Mouse (Mus musculus) lung, embryonic 16.5 days (tissue): ENCODE results near the gene Dpp6. TPM values are rescaled to one million over a fixed set of nuclear protein-coding genes. Genes with fewer than 3 reads are reported as not detected.

Experiments used
- ATAC-seq: fragments of 200-750 bp; cut with Nextera tagmentation; 2 replicates; pipeline ENCODE4 v1.8.0; 2017; ENCODE audit warnings: low read depth, mild to moderate bottlenecking, moderate library complexity
- H3K27ac ChIP-seq: fragments of 300-500 bp; sonication (generic); 2 replicates; pipeline ENCODE4 v1.5.1; 2014; ENCODE audit warnings: mild to moderate bottlenecking, control low read depth, low read length
- H3K27me3 ChIP-seq: fragments of 300-500 bp; sonication (generic); 2 replicates; pipeline ENCODE4 v1.6.1; 2014; ENCODE audit warnings: low read depth, low read length, mixed read lengths; ENCODE audit not compliant: control insufficient read depth, insufficient read depth
- H3K36me3 ChIP-seq: fragments of 300-500 bp; sonication (generic); 2 replicates; pipeline ENCODE4 v1.6.1; 2014; ENCODE audit warnings: low read length; ENCODE audit not compliant: control insufficient read depth, insufficient read depth
- H3K4me1 ChIP-seq: fragments of 300-500 bp; sonication (generic); replicated peaks from 2 replicates; pipeline ENCODE4 v1.6.1; 2014; ENCODE audit warnings: low read length, mixed read lengths; ENCODE audit not compliant: control insufficient read depth, insufficient read depth
- H3K4me2 ChIP-seq: fragments of 300-500 bp; sonication (generic); 2 replicates; pipeline ENCODE4 v1.6.1; 2014; ENCODE audit warnings: low read depth, low read length, control low read depth
- H3K4me3 ChIP-seq: fragments of 300-500 bp; sonication (generic); 2 replicates; pipeline ENCODE4 v1.5.1; 2014; ENCODE audit warnings: mild to moderate bottlenecking, low read length, control low read depth
- H3K9ac ChIP-seq: fragments of 300-500 bp; sonication (generic); 2 replicates; pipeline ENCODE4 v1.6.1; 2014; ENCODE audit warnings: low read length, control low read depth
- H3K9me3 ChIP-seq: fragments of 300-500 bp; sonication (generic); 2 replicates; pipeline ENCODE4 v1.6.1; 2016; ENCODE audit warnings: low read length; ENCODE audit not compliant: control insufficient read depth
- WGBS: fragments of 180-500 bp; shearing (Covaris S2); extraction: QIAGEN DNeasy Blood & Tissue Kit; methylation state at CpG from one replicate; pipeline ENCODE4 v1.1.7; 2014; 5-methylcytosine and 5-hydroxymethylcytosine counted together
- polyA plus RNA-seq: library from polyadenylated mRNA; unstranded; fragments of >200 nt; fragmentation: Nextera tagmentation; extraction: Ambion mirVana; gene quantifications from 2 replicates; pipeline ENCODE4 v1.2.1, GENCODE M21; 2015

Dpp6 gene
- polyA plus RNA-seq, 1 experiment from 2014 or later, result 0.26 TPM

- Histone ChIP-seq H3K4me3 (no peak overlapping the region), H3K9me3 (no peaks in the 10 kb centered on the region), H3K36me3 (no peaks in the 10 kb centered on the region), H3K27ac (no peak overlapping the region), H3K9ac (no peak overlapping the region), H3K4me1 (no peaks in the 10 kb centered on the region), H3K4me2 (no peak overlapping the region), H3K27me3 (no peaks in the 10 kb centered on the region)
- WGBS, result 70% methylated on average over 3 of the region's 3 CpGs
- no peak for ATAC-seq
These were observed 316.2 kb downstream of the Dpp6 start for GRCm38 (mm10) chr5:27133196-27133595.

- ATAC-seq, result no peak
- Histone ChIP-seq H3K27me3 (no peaks in the 10 kb centered on the region), H3K9me3 (no peaks in the 10 kb centered on the region), H3K9ac (no peak overlapping the region), H3K4me2 (no peak overlapping the region), H3K4me3 (no peak overlapping the region), H3K27ac (no peak overlapping the region), H3K36me3 (no peaks in the 10 kb centered on the region), H3K4me1 (no peaks in the 10 kb centered on the region)
- WGBS, result 61% methylated on average over 2 of the region's 2 CpGs
These were observed 317.5 kb downstream of the Dpp6 start for GRCm38 (mm10) chr5:27134436-27135005.

- Histone ChIP-seq H3K36me3 (no peaks in the 10 kb centered on the region), H3K27me3 (no peaks in the 10 kb centered on the region), H3K9me3 (no peaks in the 10 kb centered on the region), H3K4me3 (no peak overlapping the region), H3K27ac (no peak overlapping the region), H3K4me2 (no peak overlapping the region), H3K9ac (no peak overlapping the region), H3K4me1 (no peaks in the 10 kb centered on the region)
- ATAC-seq, result no peak
- WGBS, result 66% methylated on average over 6 of the region's 6 CpGs
These were observed 330.5 kb downstream of the Dpp6 start for GRCm38 (mm10) chr5:27147397-27147945.

- Histone ChIP-seq H3K4me2 (no peak overlapping the region), H3K4me3 (no peak overlapping the region), H3K9me3 (no peaks in the 10 kb centered on the region), H3K27ac (no peak overlapping the region), H3K4me1 (no peaks in the 10 kb centered on the region), H3K36me3 (no peaks in the 10 kb centered on the region), H3K9ac (no peak overlapping the region), H3K27me3 (no peaks in the 10 kb centered on the region)
- no peak for ATAC-seq
- WGBS, result 56% methylated on average over 1 of the region's 1 CpGs
These were observed 334.0 kb downstream of the Dpp6 start for GRCm38 (mm10) chr5:27151017-27151416.

- Histone ChIP-seq H3K4me3 (no peak overlapping the region), H3K4me1 (no peaks in the 10 kb centered on the region), H3K9me3 (no peaks in the 10 kb centered on the region), H3K27ac (no peak overlapping the region), H3K27me3 (no peaks in the 10 kb centered on the region), H3K9ac (no peak overlapping the region), H3K36me3 (no peaks in the 10 kb centered on the region), H3K4me2 (no peak overlapping the region)
- no peak for ATAC-seq
- 69% methylated on average over 3 of the region's 3 CpGs for WGBS
These were observed 338.7 kb downstream of the Dpp6 start for GRCm38 (mm10) chr5:27155671-27156070.

GRCm38 (mm10) chr5:27156366-27156765 is 339.4 kb downstream of the Dpp6 start:
- 73% methylated on average over 2 of the region's 2 CpGs for WGBS
- H3K27ac ChIP-seq, result no peak overlapping the region
- H3K4me1 ChIP-seq, result no peaks in the 10 kb centered on the region
- H3K4me2 ChIP-seq, result no peak overlapping the region
- no peak overlapping the region for H3K4me3 ChIP-seq
- no peaks in the 10 kb centered on the region for H3K36me3 ChIP-seq
- no peak for ATAC-seq
- H3K27me3 ChIP-seq, result no peaks in the 10 kb centered on the region
- H3K9ac ChIP-seq, result no peak overlapping the region
- no peaks in the 10 kb centered on the region for H3K9me3 ChIP-seq

- WGBS, result 56% methylated on average over 11 of the region's 11 CpGs
- Histone ChIP-seq H3K27me3 (no peaks in the 10 kb centered on the region), H3K9ac (no peak overlapping the region), H3K36me3 (no peaks in the 10 kb centered on the region), H3K9me3 (no peaks in the 10 kb centered on the region), H3K4me3 (no peak overlapping the region), H3K4me1 (no peaks in the 10 kb centered on the region), H3K4me2 (no peak overlapping the region), H3K27ac (no peak overlapping the region)
- no peak for ATAC-seq
These were observed 344.2 kb downstream of the Dpp6 start for GRCm38 (mm10) chr5:27161122-27161645.

GRCm38 (mm10) chr5:27168550-27168949 is 351.5 kb downstream of the Dpp6 start:
- H3K4me1 ChIP-seq, result no peaks in the 10 kb centered on the region
- H3K36me3 ChIP-seq, result no peaks in the 10 kb centered on the region
- H3K4me2 ChIP-seq, result no peak overlapping the region
- no peak for ATAC-seq
- H3K9ac ChIP-seq, result no peak overlapping the region
- no peaks in the 10 kb centered on the region for H3K27me3 ChIP-seq
- no peaks in the 10 kb centered on the region for H3K9me3 ChIP-seq
- no peak overlapping the region for H3K4me3 ChIP-seq
- H3K27ac ChIP-seq, result no peak overlapping the region
- 56% methylated on average over 1 of the region's 1 CpGs for WGBS

GRCm38 (mm10) chr5:27184963-27185362 is 368.0 kb downstream of the Dpp6 start:
- Histone ChIP-seq H3K4me1 (no peaks in the 10 kb centered on the region), H3K9ac (no peak overlapping the region), H3K27ac (no peak overlapping the region), H3K36me3 (no peaks in the 10 kb centered on the region), H3K27me3 (no peaks in the 10 kb centered on the region), H3K9me3 (no peaks in the 10 kb centered on the region), H3K4me3 (no peak overlapping the region), H3K4me2 (no peak overlapping the region)
- ATAC-seq, result no peak
- 72% methylated on average over 4 of the region's 4 CpGs for WGBS
